Mouse (Mus musculus) midbrain, embryonic 11.5 days (tissue): ENCODE measurements around the gene Olfr1032. TPM values are rescaled to one million over a fixed set of nuclear protein-coding genes. Genes with fewer than 3 reads are reported as not detected.
"Not testable (repeated sequence)": the region's sequence is repeated elsewhere in the genome, so short reads cannot be mapped to it uniquely, and the experiment has no call there.

Experiments used
- ATAC-seq: fragments of 200-750 bp; cut with Nextera tagmentation; 2 replicates; pipeline ENCODE4 v1.8.0; 2017; ENCODE audit warnings: moderate TSS enrichment, moderate library complexity; ENCODE audit not compliant: low FRiP score
- DNase-seq: peaks from one replicate; pipeline ENCODE4 v3.0.0; 2015; ENCODE audit warnings: low spot score; ENCODE audit errors: missing footprints
- H3K27ac ChIP-seq: fragments of 300-500 bp; sonication (generic); 2 replicates; pipeline ENCODE4 v1.5.1; 2014; ENCODE audit warnings: low read depth, low read length
- H3K27me3 ChIP-seq: fragments of 300-500 bp; sonication (generic); 2 replicates; pipeline ENCODE4 v1.6.1; 2014; ENCODE audit warnings: mild to moderate bottlenecking, low read length, moderate library complexity, mixed read lengths; ENCODE audit not compliant: control insufficient read depth, insufficient read depth
- H3K36me3 ChIP-seq: fragments of 300-500 bp; sonication (generic); 2 replicates; pipeline ENCODE4 v1.6.1; 2014; ENCODE audit warnings: mild to moderate bottlenecking, low read length, moderate library complexity, mixed read lengths; ENCODE audit not compliant: control insufficient read depth, insufficient read depth
- H3K4me1 ChIP-seq: fragments of 300-500 bp; sonication (generic); 2 replicates; pipeline ENCODE4 v1.6.1; 2014; ENCODE audit warnings: low read length; ENCODE audit not compliant: control insufficient read depth, insufficient read depth
- H3K4me2 ChIP-seq: fragments of 300-500 bp; sonication (generic); 2 replicates; pipeline ENCODE4 v1.6.1; 2014; ENCODE audit warnings: mild to moderate bottlenecking, moderate library complexity
- H3K4me3 ChIP-seq: fragments of 300-500 bp; sonication (generic); 2 replicates; pipeline ENCODE4 v1.5.1; 2014; ENCODE audit warnings: low read depth, low read length
- H3K9ac ChIP-seq: fragments of 300-500 bp; sonication (generic); 2 replicates; pipeline ENCODE4 v1.6.1; 2014; ENCODE audit warnings: low read length
- H3K9me3 ChIP-seq: fragments of 300-500 bp; sonication (generic); 2 replicates; pipeline ENCODE4 v1.6.1; 2016; ENCODE audit warnings: low read length; ENCODE audit not compliant: control insufficient read depth
- WGBS: fragments of 180-500 bp; shearing (Covaris S2); extraction: QIAGEN DNeasy Blood & Tissue Kit; methylation state at CpG from one replicate; pipeline ENCODE4 v1.1.7; 2014; 5-methylcytosine and 5-hydroxymethylcytosine counted together
- polyA plus RNA-seq: library from polyadenylated mRNA; unstranded; fragments of >200 nt; fragmentation: Nextera tagmentation; extraction: Ambion mirVana; gene quantifications from 2 replicates; pipeline ENCODE4 v1.2.1, GENCODE M21; 2014

Gene Olfr1032
- not detected in 2 replicates for polyA plus RNA-seq

DNA sequence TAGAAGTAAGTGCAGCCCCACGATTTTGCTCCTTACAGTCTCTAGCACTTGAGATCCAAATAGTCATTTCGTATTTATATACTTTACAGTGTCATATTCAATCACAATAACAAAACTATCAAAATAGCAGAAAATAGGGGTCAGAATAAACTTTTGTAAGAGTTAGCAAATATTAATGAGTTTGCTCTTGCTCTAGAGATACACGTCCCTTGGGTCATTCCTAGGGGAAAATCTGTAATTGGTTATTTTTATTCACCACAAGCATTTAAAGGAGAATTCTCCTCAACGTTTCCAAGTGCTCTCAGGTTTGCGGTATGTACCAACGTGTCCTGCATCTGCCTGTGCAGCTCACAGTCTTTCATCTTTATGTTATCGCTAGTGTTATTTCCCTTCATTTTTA is at the start of gene Olfr1032:
TSS of gene Olfr1032 (plus strand) at position 301 of the 400 bp plus-strand sequence.
- Histone ChIP-seq H3K9ac (no peak within 1 kb of the TSS), H3K36me3 (no peaks in the 10 kb centered on the region), H3K4me2 (no peak within 1 kb of the TSS)

DNA sequence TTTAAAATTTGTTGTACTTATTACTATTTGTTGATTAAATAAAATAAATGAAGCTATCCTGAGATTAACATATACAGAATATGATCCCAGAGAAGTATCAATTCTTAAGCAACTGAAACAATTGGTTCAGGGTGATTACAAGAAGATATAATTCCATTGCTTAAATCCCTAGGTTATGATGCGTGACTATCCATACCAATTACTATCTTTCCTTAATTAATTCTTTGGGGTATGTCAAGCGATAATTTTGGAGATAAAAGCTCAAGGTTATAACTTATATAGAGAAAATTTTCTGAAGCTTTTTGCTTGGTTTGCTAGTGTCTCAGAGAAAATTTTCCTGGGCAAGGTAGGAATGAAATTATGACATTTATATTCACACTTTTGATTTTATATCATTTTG is 31.7 kb upstream of the Olfr1032 start, which contains the start of gene Olfr1029:
TSS of gene Olfr1029 (plus strand) at position 301 of the 400 bp plus-strand sequence.
- Histone ChIP-seq H3K36me3 (no peaks in the 10 kb centered on the region), H3K4me1 (no peaks in the 10 kb centered on the region), H3K4me2 (no peak within 1 kb of the TSS), H3K4me3 (no peak within 1 kb of the TSS), H3K9ac (no peak within 1 kb of the TSS), H3K9me3 (no peaks in the 10 kb centered on the region), H3K27ac (no peak within 1 kb of the TSS), H3K27me3 (no peaks in the 10 kb centered on the region)
- 96% methylated on average over 2 of the region's 2 CpGs for WGBS
- DNase-seq: no peak
- ATAC-seq: no peak

More for the DNA sequence above, at the start of gene Olfr1032:
- ATAC-seq (no peak), DNase-seq (no peak)
- H3K27me3 ChIP-seq: no peaks in the 10 kb centered on the region
- H3K9me3 ChIP-seq: no peaks in the 10 kb centered on the region
- H3K4me1 ChIP-seq: no peaks in the 10 kb centered on the region
- no peak within 1 kb of the TSS for H3K4me3 ChIP-seq
- 83% methylated on average over 7 of the region's 7 CpGs for WGBS
- H3K27ac ChIP-seq: no peak within 1 kb of the TSS

DNA sequence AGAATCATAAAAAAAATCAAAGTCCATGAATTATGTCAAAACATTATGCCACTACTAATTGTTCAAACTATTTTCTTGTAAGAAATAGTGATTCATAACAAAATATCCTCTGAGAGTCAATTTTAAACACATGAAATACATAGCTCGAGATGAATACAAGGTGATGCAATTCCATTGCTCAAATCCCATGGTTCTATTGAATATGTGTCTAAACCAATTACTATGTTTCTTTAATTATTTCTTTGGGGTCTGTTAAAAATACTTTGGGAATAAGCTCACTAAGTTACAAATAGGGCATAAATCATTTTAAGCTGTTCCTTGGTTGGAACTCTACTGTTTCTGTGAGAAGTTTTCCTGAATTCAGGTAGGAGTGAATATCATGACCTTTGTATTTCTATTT is 26.4 kb upstream of the Olfr1032 start, which contains the start of gene Olfr1030:
TSS of gene Olfr1030 (plus strand) at position 301 of the 400 bp plus-strand sequence.
- ATAC-seq: no peak
- Histone ChIP-seq H3K4me2 (no peak within 1 kb of the TSS), H3K9me3 (no peaks in the 10 kb centered on the region), H3K27ac (no peak within 1 kb of the TSS), H3K27me3 (no peaks in the 10 kb centered on the region), H3K4me1 (no peaks in the 10 kb centered on the region), H3K4me3 (no peak within 1 kb of the TSS), H3K36me3 (no peaks in the 10 kb centered on the region), H3K9ac (no peak within 1 kb of the TSS)
- DNase-seq: no peak
- 77% methylated on average over 1 of the region's 1 CpGs for WGBS

DNA sequence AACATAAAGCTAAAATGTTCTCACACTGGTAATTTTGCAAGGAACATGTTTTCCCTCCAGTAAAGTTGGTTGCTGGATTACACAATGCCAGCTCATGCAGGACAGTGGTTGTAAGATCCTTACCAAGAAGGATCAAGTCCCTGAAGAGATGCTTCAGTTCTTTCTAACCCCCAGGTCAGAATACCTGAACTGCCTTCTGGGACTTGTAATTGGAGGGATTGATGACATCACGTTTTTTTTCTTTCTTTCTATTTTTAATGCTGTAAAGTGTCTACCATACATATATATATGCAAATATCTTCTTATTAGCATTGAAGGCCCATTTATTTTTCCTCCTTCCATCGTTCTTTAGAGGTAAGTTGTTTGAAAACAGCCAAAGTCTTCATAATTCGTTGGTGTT is 15.3 kb upstream of the Olfr1032 start, which contains the start of gene Olfr1031:
TSS of gene Olfr1031 (plus strand) at position 301 of the 400 bp plus-strand sequence.
- WGBS: 67% methylated on average over 3 of the region's 3 CpGs

DNA sequence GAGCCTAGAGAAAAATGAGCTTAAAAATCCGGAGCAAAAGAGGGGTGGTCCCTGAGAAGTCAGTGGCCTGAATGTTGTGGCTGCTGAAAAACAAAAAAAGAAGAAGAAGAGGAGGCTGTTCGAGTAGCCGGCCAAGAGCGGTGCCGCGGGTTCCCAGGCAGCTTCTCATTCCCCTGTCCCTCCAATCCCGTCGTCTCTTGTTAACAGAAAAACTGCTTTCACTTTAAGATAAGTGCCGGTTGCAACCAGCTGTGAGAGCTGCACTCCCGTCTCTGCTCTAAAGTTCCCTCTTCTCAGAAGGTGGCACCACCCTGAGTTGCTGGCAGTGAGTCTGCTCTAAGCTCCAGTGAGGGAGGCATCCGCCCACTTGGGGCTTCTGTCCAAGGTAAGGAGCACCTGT is 15.1 kb downstream of the Olfr1032 start, which contains the start of gene Olfr1033:
TSS of gene Olfr1033 (plus strand) at position 228 of the 400 bp plus-strand sequence.
- peak within 1 kb of the TSS; percentile 18; the same call in 1 of the 2 replicates for H3K4me3 ChIP-seq
- H3K4me1 ChIP-seq, H3K27ac ChIP-seq, H3K27me3 ChIP-seq, H3K9me3 ChIP-seq, ATAC-seq, H3K9ac ChIP-seq, H3K36me3 ChIP-seq: not testable (repeated sequence)
- WGBS: 6% methylated on average over 10 of the region's 11 CpGs
- H3K4me2 ChIP-seq: peak within 1 kb of the TSS; percentile 37; the same call in 1 of the 2 replicates
- DNase-seq: peak; percentile 87

More for the DNA sequence above, 15.3 kb upstream of the Olfr1032 start, which contains the start of gene Olfr1031:
- no peak within 1 kb of the TSS for H3K27ac ChIP-seq
- no peak within 1 kb of the TSS for H3K4me3 ChIP-seq
- no peak for ATAC-seq
- no peak within 1 kb of the TSS for H3K4me2 ChIP-seq
- H3K27me3 ChIP-seq: no peaks in the 10 kb centered on the region
- no peak within 1 kb of the TSS for H3K9ac ChIP-seq
- no peaks in the 10 kb centered on the region for H3K9me3 ChIP-seq
- H3K36me3 ChIP-seq: no peaks in the 10 kb centered on the region
- no peak for DNase-seq
- no peaks in the 10 kb centered on the region for H3K4me1 ChIP-seq

DNA sequence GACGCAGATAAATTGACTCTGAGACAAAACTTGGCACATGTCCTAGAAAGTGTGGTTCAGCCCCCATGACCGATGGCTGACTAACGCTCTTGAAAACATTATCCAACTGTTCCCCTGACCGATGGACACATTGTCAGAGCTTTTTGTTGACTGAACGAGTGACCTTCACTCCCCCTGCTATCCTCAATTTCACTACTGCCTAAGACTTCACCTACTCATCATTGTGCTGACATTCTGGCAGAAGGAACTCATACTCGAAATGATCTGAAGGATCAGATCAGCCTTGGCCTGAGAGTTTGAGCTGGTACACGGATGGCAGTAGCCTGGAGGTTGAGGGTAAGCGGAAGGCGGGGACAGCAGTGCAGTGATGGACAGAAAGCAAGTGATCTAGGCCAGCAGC is 16.2 kb downstream of the Olfr1032 start:
- H3K27ac ChIP-seq, H3K36me3 ChIP-seq, H3K4me2 ChIP-seq, DNase-seq, H3K27me3 ChIP-seq, ATAC-seq, H3K4me3 ChIP-seq, H3K9ac ChIP-seq, H3K9me3 ChIP-seq, H3K4me1 ChIP-seq: not testable (repeated sequence)
- 80% methylated on average over 3 of the region's 9 CpGs for WGBS

DNA sequence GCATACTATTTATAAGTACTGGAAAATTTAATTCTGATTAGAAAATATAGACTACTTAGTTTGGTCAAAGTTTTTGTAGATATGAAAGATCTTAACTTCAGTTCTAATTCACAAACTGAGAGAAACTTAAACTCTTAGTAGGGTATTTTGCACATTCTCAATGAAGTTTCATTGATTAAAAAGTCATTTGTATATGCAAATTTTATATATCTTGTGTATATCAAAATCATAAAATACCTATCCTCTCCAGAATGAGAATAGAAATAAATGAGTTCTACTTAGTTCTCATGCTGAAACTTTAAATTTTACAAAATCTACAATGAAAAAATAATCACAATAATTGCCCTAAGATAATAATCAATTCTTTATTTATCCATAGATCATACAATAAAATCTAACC is 40.2 kb downstream of the Olfr1032 start, which contains the start of gene Olfr1034:
TSS of gene Olfr1034 (plus strand) at position 301 of the 400 bp plus-strand sequence.
- no peak within 1 kb of the TSS for H3K27ac ChIP-seq
- no peak within 1 kb of the TSS for H3K4me2 ChIP-seq
- no peak within 1 kb of the TSS for H3K9ac ChIP-seq
- H3K4me1 ChIP-seq: no peaks in the 10 kb centered on the region
- H3K4me3 ChIP-seq: no peak within 1 kb of the TSS
- H3K27me3 ChIP-seq: no peaks in the 10 kb centered on the region
- H3K9me3 ChIP-seq: no peaks in the 10 kb centered on the region
- H3K36me3 ChIP-seq: no peaks in the 10 kb centered on the region
- DNase-seq (no peak), ATAC-seq (no peak)

DNA sequence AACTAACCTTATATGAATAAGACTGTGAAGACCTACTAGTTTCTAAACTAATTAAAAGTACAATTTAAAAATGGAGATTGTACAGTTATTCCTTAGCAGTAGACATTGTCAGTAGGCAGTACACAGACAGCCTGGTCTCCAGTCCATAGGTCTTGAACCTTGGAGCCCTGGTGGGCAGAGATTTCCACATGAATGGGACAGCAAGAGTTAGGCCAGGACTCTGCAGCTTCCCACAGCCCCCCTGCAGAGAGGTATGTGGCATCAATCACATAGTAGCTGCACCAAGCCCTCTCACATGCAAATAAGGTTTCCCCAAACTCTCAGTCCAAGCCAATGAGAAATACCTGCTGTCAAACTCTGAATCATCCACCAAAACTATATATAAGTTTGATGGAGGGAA is 45.4 kb downstream of the Olfr1032 start:
- H3K4me2 ChIP-seq, H3K9ac ChIP-seq, H3K4me3 ChIP-seq, H3K27me3 ChIP-seq, H3K27ac ChIP-seq, H3K9me3 ChIP-seq, H3K4me1 ChIP-seq, DNase-seq, H3K36me3 ChIP-seq: not testable (repeated sequence)
- 0 out of 2 replicates have a peak, but pooled peaks have one; percentile 30 for ATAC-seq
